Mouse (Mus musculus) cerebellum, adult 18-20 months (tissue): ENCODE results near the gene Ralb.

Source experiments
- DNase-seq, 2 experiments: peaks; one replicate each; pipeline ENCODE4 v3.0.0; 2021

Gene Ralb

GRCm38 (mm10) chr1:119523826-119524225 is 19.2 kb upstream of the Ralb start:
- DNase-seq: no peak

GRCm38 (mm10) chr1:119523369-119523768 is 18.8 kb upstream of the Ralb start:
- no peak for DNase-seq

GRCm38 (mm10) chr1:119522726-119523125 is 18.1 kb upstream of the Ralb start:
- DNase-seq: no peak

GRCm38 (mm10) chr1:119521681-119522080 is 17.1 kb upstream of the Ralb start:
- DNase-seq: no peak

- DNase-seq: no peak
Measured at GRCm38 (mm10) chr1:119521029-119521428, 16.4 kb upstream of the Ralb start.

- no peak for DNase-seq
Measured at GRCm38 (mm10) chr1:119519286-119519685, 14.7 kb upstream of the Ralb start.

GRCm38 (mm10) chr1:119518786-119519185 is 14.2 kb upstream of the Ralb start:
- no peak for DNase-seq

- DNase-seq: no peak
Measured at GRCm38 (mm10) chr1:119518060-119518459, 13.5 kb upstream of the Ralb start.

- no peak for DNase-seq
Measured at GRCm38 (mm10) chr1:119510857-119511256, 6.3 kb upstream of the Ralb start.

- DNase-seq: no peak
Measured at GRCm38 (mm10) chr1:119510409-119510808, 5.8 kb upstream of the Ralb start.

- no peak for DNase-seq
Measured at GRCm38 (mm10) chr1:119509474-119509873, 4.9 kb upstream of the Ralb start.

GRCm38 (mm10) chr1:119508548-119508947 is 4.0 kb upstream of the Ralb start:
- DNase-seq: no peak

- no peak for DNase-seq
Measured at GRCm38 (mm10) chr1:119505951-119506350, 1.4 kb upstream of the Ralb start.

GRCm38 (mm10) chr1:119503808-119504207 is 786 bp downstream of the Ralb start:
- DNase-seq: no peak

GRCm38 (mm10) chr1:119503181-119503580 is 1.4 kb downstream of the Ralb start:
- no peak for DNase-seq

GRCm38 (mm10) chr1:119502729-119503128 is 1.9 kb downstream of the Ralb start:
- no peak for DNase-seq

- DNase-seq: no peak
Measured at GRCm38 (mm10) chr1:119501881-119502280, 2.7 kb downstream of the Ralb start.

GRCm38 (mm10) chr1:119499456-119499855 is 5.1 kb downstream of the Ralb start:
- DNase-seq: no peak

- no peak for DNase-seq
Measured at GRCm38 (mm10) chr1:119498536-119499231, 5.9 kb downstream of the Ralb start.

GRCm38 (mm10) chr1:119497346-119498004 is 7.1 kb downstream of the Ralb start:
- no peak for DNase-seq

- peak; percentile 84 to 90 for DNase-seq
Measured at GRCm38 (mm10) chr1:119495396-119495775, 9.2 kb downstream of the Ralb start.

GRCm38 (mm10) chr1:119494712-119495395 is 9.7 kb downstream of the Ralb start:
- DNase-seq: peak; percentile 55 to 58

- peak; percentile 24 to 25 for DNase-seq
Measured at GRCm38 (mm10) chr1:119494024-119494711, 10.4 kb downstream of the Ralb start.
